Comparison of ENCODE assay signal across 8 mouse cellular contexts in the genomic region with DNA sequence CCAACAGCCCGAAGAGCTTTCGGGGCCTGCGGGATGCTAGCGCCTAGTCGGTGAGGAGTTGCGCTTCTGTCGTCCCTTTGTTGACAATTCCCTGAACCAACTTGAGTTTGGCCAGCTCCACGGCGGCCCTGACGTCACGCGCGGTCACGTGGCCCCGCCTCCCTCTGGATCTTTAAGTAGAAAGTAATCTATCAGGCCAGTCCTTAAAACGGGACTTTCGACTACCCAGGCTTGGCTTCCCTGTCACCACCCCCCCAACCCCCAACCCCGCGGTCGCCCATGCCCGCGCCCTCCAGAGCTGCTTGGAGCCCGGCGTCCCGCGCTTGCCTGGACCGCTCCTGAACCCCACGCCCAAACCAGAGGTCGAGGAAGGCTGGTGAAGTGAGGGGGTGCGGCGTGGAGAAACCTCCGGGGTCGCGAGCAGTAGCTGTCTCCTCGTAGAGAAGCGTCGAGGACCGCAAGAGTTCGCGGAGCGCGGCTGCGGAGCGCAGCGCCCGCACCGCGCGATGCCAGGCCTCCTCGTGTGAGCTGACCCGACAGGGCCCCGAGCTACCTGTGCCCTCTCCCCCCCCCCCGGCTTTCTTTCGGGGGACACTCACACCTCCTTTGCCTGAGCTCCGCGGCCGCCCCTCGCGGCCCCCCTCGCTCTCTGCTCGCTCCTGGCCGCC. TPM values are rescaled to one million over a fixed set of nuclear protein-coding genes. Genes with fewer than 3 reads are reported as not detected.
DNase-seq lines count a peak whose midpoint lies in the region; ATAC-seq and TF ChIP-seq lines count a peak whose summit lies in the region.

TSS of gene Foxd3 (plus strand) at position 363 of the 668 bp plus-strand sequence.

- H3K36me3 ChIP-seq in kidney, postnatal 0 days (ENCODE audit: insufficient read depth, low read length) = no peaks in the 10 kb centered on the region
- H3K36me3 ChIP-seq in heart, embryonic 15.5 days = no peaks in the 10 kb centered on the region
- no peaks in the 10 kb centered on the region for H3K36me3 ChIP-seq in liver, embryonic 16.5 days (ENCODE audit: control insufficient read depth, insufficient read depth)

- H3K9me3 ChIP-seq in kidney, postnatal 0 days (replicated peaks; ENCODE audit: low read length) = no peaks in the 10 kb centered on the region
- H3K9me3 ChIP-seq in heart, embryonic 15.5 days (replicated peaks) = no peaks in the 10 kb centered on the region
- H3K9me3 ChIP-seq in liver, embryonic 16.5 days (replicated peaks; ENCODE audit: control insufficient read depth, low read length) = no peaks in the 10 kb centered on the region

- peaks cover 76% of the 10 kb centered on the region for H3K27me3 ChIP-seq in kidney, postnatal 0 days (ENCODE audit: insufficient read depth, low read length)
- peaks cover 96% of the 10 kb centered on the region for H3K27me3 ChIP-seq in heart, embryonic 15.5 days
- H3K27me3 ChIP-seq in liver, embryonic 16.5 days (ENCODE audit: control insufficient read depth, insufficient read depth, low read depth, low read length) = peaks cover 96% of the 10 kb centered on the region

- H3K27ac ChIP-seq in kidney, postnatal 0 days = no peak within 1 kb of the TSS
- no peak within 1 kb of the TSS for H3K27ac ChIP-seq in brown adipose tissue, adult 24 weeks (replicated peaks; ENCODE audit: low read depth, low read length)
- no peak within 1 kb of the TSS for H3K27ac ChIP-seq in heart, embryonic 15.5 days
- no peak within 1 kb of the TSS for H3K27ac ChIP-seq in liver, embryonic 16.5 days (ENCODE audit: low read length)

- no peak for DNase-seq in kidney, postnatal 0 days (ENCODE audit: low spot score)
- no peak for DNase-seq in kidney, adult 8-10 months
- no peak for DNase-seq in left cerebral cortex, adult 9 months (ENCODE audit: low spot score in 2 of 2)
- DNase-seq in frontal cortex, postnatal 36 days (ENCODE audit: low spot score in 2 of 2) = no peak

- 2% methylated on average over 55 of the region's 62 CpGs for WGBS in kidney, postnatal 0 days
- 2% methylated on average over 52 of the region's 62 CpGs for WGBS in heart, embryonic 15.5 days
- WGBS in liver, embryonic 16.5 days (ENCODE audit: insufficient replicate concordance) = 2% methylated on average over 60 of the region's 62 CpGs

- ATAC-seq in kidney, postnatal 0 days (replicated peaks; ENCODE audit: low FRiP score, low read depth) = peak; percentile 57; the same call in 1 of the 2 replicates
- ATAC-seq in heart, embryonic 15.5 days (replicated peaks; ENCODE audit: insufficient number of reproducible peaks, insufficient read depth, low FRiP score, low read depth) = no peak
- ATAC-seq in liver, embryonic 16.5 days (ENCODE audit: low read depth) = no peak
- ATAC-seq in activated CD4-positive, CD25-positive, alpha-beta regulatory T cell, adult 4 months = no peak

- no peak for TF ChIP-seq CTCF in kidney, postnatal 0 days (IDR thresholded peaks at IDR 0.05; ENCODE audit: low read depth)

- H3K4me1 ChIP-seq in kidney, postnatal 0 days (replicated peaks; ENCODE audit: insufficient read depth, low read length) = peaks cover 12% of the 10 kb centered on the region; the same call in 1 of the 2 replicates
- H3K4me1 ChIP-seq in brown adipose tissue, adult 24 weeks (ENCODE audit: control insufficient read depth, insufficient read depth, insufficient read length, low read length) = no peaks in the 10 kb centered on the region; the same call in 1 of the 2 replicates
- peaks cover 41% of the 10 kb centered on the region for H3K4me1 ChIP-seq in heart, embryonic 15.5 days (replicated peaks)
- peaks cover 4% of the 10 kb centered on the region; the same call in 1 of the 2 replicates for H3K4me1 ChIP-seq in liver, embryonic 16.5 days (ENCODE audit: control insufficient read depth, low read depth, low read length)

- H3K4me3 ChIP-seq in kidney, postnatal 0 days (replicated peaks; ENCODE audit: low read depth, low read length) = peak within 1 kb of the TSS; percentile 31
- peak within 1 kb of the TSS; percentile 27 for H3K4me3 ChIP-seq in brown adipose tissue, adult 24 weeks (ENCODE audit: insufficient read depth, low read depth, low read length)
- peak within 1 kb of the TSS; percentile 42 for H3K4me3 ChIP-seq in heart, embryonic 15.5 days
- peak within 1 kb of the TSS; percentile 35 for H3K4me3 ChIP-seq in liver, embryonic 16.5 days (ENCODE audit: low read depth, low read length)

- H3K4me2 ChIP-seq in kidney, postnatal 0 days (ENCODE audit: low read length) = peak within 1 kb of the TSS; percentile 46
- H3K4me2 ChIP-seq in heart, embryonic 15.5 days = peak within 1 kb of the TSS; percentile 60
- H3K4me2 ChIP-seq in liver, embryonic 16.5 days (ENCODE audit: low read depth, low read length) = peak within 1 kb of the TSS; percentile 37

- no peak within 1 kb of the TSS for H3K9ac ChIP-seq in kidney, postnatal 0 days (ENCODE audit: low read depth, low read length)
- no peak within 1 kb of the TSS for H3K9ac ChIP-seq in heart, embryonic 15.5 days
- H3K9ac ChIP-seq in liver, embryonic 16.5 days (ENCODE audit: low read depth, low read length) = no peak within 1 kb of the TSS

RNA-seq across cellular contexts. Expression of gene Foxd3, which starts in this region (rescaled TPM):
- 0.05 TPM in 2 replicates for polyA plus RNA-seq in kidney, postnatal 0 days (2015; fragmentation: Nextera tagmentation; extraction: Ambion mirVana)
- polyA plus RNA-seq in brown adipose tissue, adult 24 weeks (2012; ENCODE audit: insufficient read depth, insufficient read length, missing spikeins) = not detected in 2 replicates
- 0.20 TPM in 1 of 2 replicates, not detected in the other for polyA plus RNA-seq in heart, embryonic 15.5 days (2015; fragmentation: Nextera tagmentation; extraction: Ambion mirVana)
- 0.07 TPM in 1 of 2 replicates, not detected in the other for polyA plus RNA-seq in liver, embryonic 16.5 days (2015; fragmentation: Nextera tagmentation; extraction: Ambion mirVana)
- not detected for polyA plus RNA-seq in activated CD4-positive, CD25-positive, alpha-beta regulatory T cell, adult 4 months (2017; shearing (Covaris generic))

Comparison
In these comparisons a context has a peak if more than half of its experiments do, and no peak if none do; other contexts are left out.
1. Peak in ATAC-seq, H3K4me3 ChIP-seq and H3K4me2 ChIP-seq in kidney, postnatal 0 days; RNA of the gene not detected or under 1 TPM.